Mouse (Mus musculus) heart, embryonic 12.5 days (tissue): ENCODE results near the gene Lrig3. TPM values are rescaled to one million over a fixed set of nuclear protein-coding genes. Genes with fewer than 3 reads are reported as not detected.

Source experiments
- microRNA-seq: library from miRNA; unstranded; fragments of <30 nt; microRNA quantifications from one replicate; pipeline ENCODE4, GENCODE M21; 2017
- polyA plus RNA-seq: library from polyadenylated mRNA; unstranded; fragments of >200 nt; fragmentation: Nextera tagmentation; extraction: Ambion mirVana; gene quantifications from 2 replicates; pipeline ENCODE4 v1.2.1, GENCODE M21; 2016

Gene Lrig3
- polyA plus RNA-seq, 1 experiment from 2014 or later = 1.8 TPM

Small RNA genes within 50 kb of the gene (microRNA-seq; reads per million reads assigned to microRNA genes)
- not detected for gene Gm22183
